Mouse (Mus musculus): ENCODE measurements around the gene Gm20388. TPM values are rescaled to one million over a fixed set of nuclear protein-coding genes. Genes with fewer than 3 reads are reported as not detected.

Gene Gm20388
- polyA plus RNA-seq, 1 experiment from 2014 or later = not detected

- ATAC-seq (ENCODE audit: insufficient number of reproducible peaks, insufficient read depth, low FRiP score, low TSS enrichment, low read depth) = no peak
- no peaks in the 10 kb centered on the region for H3K9me3 ChIP-seq
- peaks cover 16% of the 10 kb centered on the region for H3K4me1 ChIP-seq
- 74% methylated on average over 4 of the region's 4 CpGs for WGBS
- H3K9ac ChIP-seq = no peak overlapping the region
- no peaks in the 10 kb centered on the region for H3K27me3 ChIP-seq
- no peak overlapping the region for H3K4me3 ChIP-seq
- no peak overlapping the region for H3K27ac ChIP-seq
- no peak overlapping the region for H3K4me2 ChIP-seq
- H3K36me3 ChIP-seq = no peaks in the 10 kb centered on the region
Observed at GRCm38 (mm10) chr8:123678390-123678789, 3767.7 kb downstream of the Gm20388 start.

GRCm38 (mm10) chr8:123682073-123682761, 3771.6 kb downstream of the Gm20388 start:
- no peak overlapping the region for H3K27ac ChIP-seq
- H3K9ac ChIP-seq = no peak overlapping the region
- 0 out of 2 replicates have a peak overlapping the region, but pooled peaks have one; percentile 9 for H3K4me3 ChIP-seq
- peaks cover 7% of the 10 kb centered on the region for H3K4me1 ChIP-seq
- no peaks in the 10 kb centered on the region for H3K27me3 ChIP-seq
- no peaks in the 10 kb centered on the region for H3K36me3 ChIP-seq
- WGBS = 13% methylated on average over 15 of the region's 18 CpGs
- H3K4me2 ChIP-seq = peak overlapping the region; percentile 44
- ATAC-seq (ENCODE audit: insufficient number of reproducible peaks, insufficient read depth, low FRiP score, low TSS enrichment, low read depth) = no peak
- no peaks in the 10 kb centered on the region for H3K9me3 ChIP-seq

DNA sequence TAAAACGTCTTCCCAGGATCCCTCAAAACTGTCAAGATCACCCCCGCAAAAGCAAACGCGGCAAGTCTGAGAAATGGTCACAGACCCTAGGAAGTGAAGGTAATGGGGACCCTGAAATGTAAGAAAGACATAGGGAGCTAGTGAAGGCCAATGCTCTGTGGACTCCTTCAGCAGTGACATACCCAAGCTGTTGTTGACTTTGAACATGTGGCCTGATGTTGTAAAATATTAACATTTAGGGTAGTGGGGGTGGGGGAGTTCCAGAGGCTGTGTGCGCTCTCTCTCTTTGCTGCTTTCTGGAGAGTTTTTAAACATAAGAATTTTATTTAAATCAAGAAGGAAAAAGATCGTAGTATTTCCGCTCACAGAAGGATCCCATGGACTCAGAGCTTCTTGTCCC, 3772.7 kb downstream of the Gm20388 start:
- Histone ChIP-seq H3K36me3 (no peaks in the 10 kb centered on the region), H3K4me2 (no peak overlapping the region), H3K9me3 (no peaks in the 10 kb centered on the region), H3K27me3 (no peaks in the 10 kb centered on the region), H3K9ac (no peak overlapping the region), H3K4me3 (no peak overlapping the region), H3K4me1 (peaks cover 7% of the 10 kb centered on the region), H3K27ac (no peak overlapping the region)
- ATAC-seq (ENCODE audit: insufficient number of reproducible peaks, insufficient read depth, low FRiP score, low TSS enrichment, low read depth) = no peak
- WGBS = 56% methylated on average over 7 of the region's 7 CpGs

- WGBS = 87% methylated on average over 7 of the region's 7 CpGs
- no peaks in the 10 kb centered on the region for H3K9me3 ChIP-seq
- no peaks in the 10 kb centered on the region for H3K27me3 ChIP-seq
- H3K4me1 ChIP-seq = peaks cover 7% of the 10 kb centered on the region
- no peak overlapping the region for H3K4me3 ChIP-seq
- H3K36me3 ChIP-seq = no peaks in the 10 kb centered on the region
- no peak overlapping the region for H3K4me2 ChIP-seq
- no peak overlapping the region for H3K9ac ChIP-seq
- no peak overlapping the region for H3K27ac ChIP-seq
- no peak for ATAC-seq (ENCODE audit: insufficient number of reproducible peaks, insufficient read depth, low FRiP score, low TSS enrichment, low read depth)
Observed at GRCm38 (mm10) chr8:123684806-123685205, 3774.2 kb downstream of the Gm20388 start.

- ATAC-seq (ENCODE audit: insufficient number of reproducible peaks, insufficient read depth, low FRiP score, low TSS enrichment, low read depth) = no peak
- Histone ChIP-seq H3K9me3 (no peaks in the 10 kb centered on the region), H3K9ac (no peak overlapping the region), H3K27ac (no peak overlapping the region), H3K36me3 (no peaks in the 10 kb centered on the region), H3K4me2 (no peak overlapping the region), H3K27me3 (no peaks in the 10 kb centered on the region), H3K4me1 (peaks cover 7% of the 10 kb centered on the region), H3K4me3 (no peak overlapping the region)
- 87% methylated on average over 4 of the region's 4 CpGs for WGBS
Observed at GRCm38 (mm10) chr8:123685477-123685876, 3774.8 kb downstream of the Gm20388 start.

GRCm38 (mm10) chr8:123687826-123688225, 3777.2 kb downstream of the Gm20388 start:
- Histone ChIP-seq H3K9ac (no peak overlapping the region), H3K27me3 (no peaks in the 10 kb centered on the region), H3K9me3 (no peaks in the 10 kb centered on the region), H3K4me3 (no peak overlapping the region), H3K4me1 (no peaks in the 10 kb centered on the region), H3K27ac (no peak overlapping the region), H3K4me2 (no peak overlapping the region), H3K36me3 (no peaks in the 10 kb centered on the region)
- WGBS = 38% methylated on average over 4 of the region's 4 CpGs
- ATAC-seq (ENCODE audit: insufficient number of reproducible peaks, insufficient read depth, low FRiP score, low TSS enrichment, low read depth) = no peak

GRCm38 (mm10) chr8:123692165-123692962, 3781.7 kb downstream of the Gm20388 start:
- H3K36me3 ChIP-seq = no peaks in the 10 kb centered on the region
- no peak overlapping the region for H3K4me3 ChIP-seq
- ATAC-seq (ENCODE audit: insufficient number of reproducible peaks, insufficient read depth, low FRiP score, low TSS enrichment, low read depth) = no peak
- no peak overlapping the region for H3K4me2 ChIP-seq
- H3K9me3 ChIP-seq = no peaks in the 10 kb centered on the region
- no peak overlapping the region for H3K27ac ChIP-seq
- H3K4me1 ChIP-seq = peaks cover 6% of the 10 kb centered on the region
- 84% methylated on average over 10 of the region's 10 CpGs for WGBS
- no peaks in the 10 kb centered on the region for H3K27me3 ChIP-seq
- H3K9ac ChIP-seq = no peak overlapping the region

DNA sequence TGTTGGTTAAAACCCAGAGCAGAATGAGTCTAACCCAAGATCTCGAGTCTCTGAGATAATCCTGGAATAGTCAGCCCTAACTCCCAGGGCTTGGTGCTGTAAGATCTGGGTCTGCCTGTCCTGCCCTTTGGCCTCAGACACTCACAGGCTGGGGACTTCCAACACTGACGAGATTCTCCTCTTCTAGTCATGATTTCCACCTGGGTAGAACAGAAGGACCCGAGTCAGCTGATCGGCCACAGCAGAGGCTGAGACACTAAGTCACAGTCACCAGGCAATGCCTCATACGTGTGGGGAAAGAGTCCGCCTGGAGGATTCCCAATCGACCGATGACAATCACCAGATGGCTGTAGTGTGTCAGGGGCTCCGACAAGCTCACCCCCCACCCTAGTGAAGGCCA, 3785.5 kb downstream of the Gm20388 start:
- Histone ChIP-seq H3K9me3 (no peaks in the 10 kb centered on the region), H3K27ac (no peak overlapping the region), H3K36me3 (no peaks in the 10 kb centered on the region), H3K9ac (no peak overlapping the region), H3K4me2 (no peak overlapping the region), H3K4me3 (no peak overlapping the region), H3K4me1 (peaks cover 25% of the 10 kb centered on the region), H3K27me3 (0 out of 2 replicates have a peak, but pooled peaks cover 2% of the 10 kb centered on the region)
- WGBS = 72% methylated on average over 9 of the region's 9 CpGs
- ATAC-seq (ENCODE audit: insufficient number of reproducible peaks, insufficient read depth, low FRiP score, low TSS enrichment, low read depth) = no peak

- no peaks in the 10 kb centered on the region for H3K9me3 ChIP-seq
- no peak overlapping the region for H3K9ac ChIP-seq
- no peak overlapping the region for H3K4me2 ChIP-seq
- H3K4me3 ChIP-seq = no peak overlapping the region
- H3K36me3 ChIP-seq = no peaks in the 10 kb centered on the region
- peaks cover 7% of the 10 kb centered on the region; the same call in 1 of the 2 replicates for H3K27me3 ChIP-seq
- no peak for ATAC-seq (ENCODE audit: insufficient number of reproducible peaks, insufficient read depth, low FRiP score, low TSS enrichment, low read depth)
- H3K4me1 ChIP-seq = peaks cover 37% of the 10 kb centered on the region
- H3K27ac ChIP-seq = no peak overlapping the region
- WGBS = 45% methylated on average over 5 of the region's 5 CpGs
Observed at GRCm38 (mm10) chr8:123697329-123697728, 3786.7 kb downstream of the Gm20388 start.

DNA sequence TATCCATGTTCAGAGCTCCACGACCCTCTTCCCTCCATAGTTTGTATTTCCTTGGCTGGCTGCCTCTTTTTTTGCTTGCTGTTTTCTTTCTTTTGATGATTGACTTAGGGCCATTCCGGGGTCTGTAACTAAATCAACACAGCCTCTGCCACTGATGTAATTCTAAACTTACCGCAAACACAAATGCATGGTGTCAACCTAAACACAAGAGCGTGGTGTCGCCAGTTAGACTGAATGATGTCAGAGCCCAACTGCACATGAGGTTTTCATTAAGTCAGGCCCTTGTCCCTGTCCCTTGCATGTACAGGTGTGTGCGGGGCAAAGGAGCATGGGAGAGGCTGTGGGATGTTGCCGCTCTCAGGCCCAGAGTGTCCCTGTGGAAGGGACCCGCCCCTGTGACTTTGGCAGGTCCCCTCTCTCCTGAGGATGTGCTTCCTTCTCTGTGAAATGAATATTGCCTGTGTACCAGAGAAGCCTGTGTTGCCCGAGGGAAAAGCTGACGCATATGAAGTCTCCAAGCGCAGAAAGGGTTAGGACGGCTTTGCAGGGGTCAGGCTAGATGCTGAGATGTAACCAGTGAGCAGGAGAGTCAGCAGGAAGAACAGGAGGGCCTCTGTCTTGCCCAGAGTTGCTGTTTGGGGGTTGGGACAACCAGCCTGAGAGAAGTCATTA, 3789.9 kb downstream of the Gm20388 start:
- Histone ChIP-seq H3K4me3 (no peak overlapping the region), H3K9me3 (no peaks in the 10 kb centered on the region), H3K36me3 (no peaks in the 10 kb centered on the region), H3K4me2 (peak overlapping the region; percentile 24), H3K9ac (peak overlapping the region; percentile 36; the same call in 1 of the 2 replicates), H3K4me1 (peaks cover 40% of the 10 kb centered on the region), H3K27me3 (peaks cover 7% of the 10 kb centered on the region; the same call in 1 of the 2 replicates), H3K27ac (peak overlapping the region; percentile 45; the same call in 1 of the 2 replicates)
- ATAC-seq (ENCODE audit: insufficient number of reproducible peaks, insufficient read depth, low FRiP score, low TSS enrichment, low read depth) = no peak
- WGBS = 14% methylated on average over 12 of the region's 12 CpGs

DNA sequence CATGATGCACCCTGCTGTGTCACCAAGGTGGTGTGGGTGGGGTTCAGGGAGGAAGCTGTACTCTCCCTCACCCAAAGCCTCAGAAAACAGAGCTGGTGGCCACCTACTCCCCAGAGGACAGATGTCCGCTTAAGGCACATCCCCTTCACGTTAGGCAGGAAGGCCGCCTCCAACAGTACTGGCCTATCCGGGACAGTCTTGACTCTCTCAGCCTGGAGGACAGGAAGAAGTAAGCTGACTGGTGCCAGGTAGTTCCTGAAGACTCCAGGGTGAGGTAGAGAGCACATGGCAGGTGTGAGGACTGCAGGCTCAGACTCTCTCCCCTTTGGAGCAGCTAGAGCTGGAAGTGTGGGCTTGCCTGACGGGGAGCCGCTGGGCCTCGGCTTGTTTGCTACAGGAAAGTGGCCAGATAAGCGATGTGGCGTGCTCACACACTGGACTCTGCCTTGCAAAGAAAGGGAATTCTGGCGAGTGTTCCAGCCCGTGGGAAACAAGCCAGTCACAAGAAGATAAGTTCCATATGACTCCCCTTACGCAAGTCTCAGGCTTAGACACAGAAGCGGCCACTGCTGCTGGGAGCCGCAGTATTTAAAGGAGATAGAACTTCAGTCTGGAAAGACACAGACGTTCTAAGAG, 3791.4 kb downstream of the Gm20388 start:
- Histone ChIP-seq H3K4me2 (peak overlapping the region; percentile 20), H3K36me3 (no peaks in the 10 kb centered on the region), H3K9ac (no peak overlapping the region), H3K4me3 (no peak overlapping the region), H3K27me3 (peaks cover 7% of the 10 kb centered on the region; the same call in 1 of the 2 replicates), H3K4me1 (peaks cover 38% of the 10 kb centered on the region), H3K27ac (0 out of 2 replicates have a peak overlapping the region, but pooled peaks have one; percentile 55), H3K9me3 (no peaks in the 10 kb centered on the region)
- ATAC-seq (ENCODE audit: insufficient number of reproducible peaks, insufficient read depth, low FRiP score, low TSS enrichment, low read depth) = no peak
- 41% methylated on average over 15 of the region's 15 CpGs for WGBS
